Mouse (Mus musculus): ENCODE data around the gene Nt5dc3. TPM values are rescaled to one million over a fixed set of nuclear protein-coding genes. Genes with fewer than 3 reads are reported as not detected.

The Nt5dc3 gene
- polyA plus RNA-seq (2017; shearing (Covaris generic)), result 2.8 TPM

DNA sequence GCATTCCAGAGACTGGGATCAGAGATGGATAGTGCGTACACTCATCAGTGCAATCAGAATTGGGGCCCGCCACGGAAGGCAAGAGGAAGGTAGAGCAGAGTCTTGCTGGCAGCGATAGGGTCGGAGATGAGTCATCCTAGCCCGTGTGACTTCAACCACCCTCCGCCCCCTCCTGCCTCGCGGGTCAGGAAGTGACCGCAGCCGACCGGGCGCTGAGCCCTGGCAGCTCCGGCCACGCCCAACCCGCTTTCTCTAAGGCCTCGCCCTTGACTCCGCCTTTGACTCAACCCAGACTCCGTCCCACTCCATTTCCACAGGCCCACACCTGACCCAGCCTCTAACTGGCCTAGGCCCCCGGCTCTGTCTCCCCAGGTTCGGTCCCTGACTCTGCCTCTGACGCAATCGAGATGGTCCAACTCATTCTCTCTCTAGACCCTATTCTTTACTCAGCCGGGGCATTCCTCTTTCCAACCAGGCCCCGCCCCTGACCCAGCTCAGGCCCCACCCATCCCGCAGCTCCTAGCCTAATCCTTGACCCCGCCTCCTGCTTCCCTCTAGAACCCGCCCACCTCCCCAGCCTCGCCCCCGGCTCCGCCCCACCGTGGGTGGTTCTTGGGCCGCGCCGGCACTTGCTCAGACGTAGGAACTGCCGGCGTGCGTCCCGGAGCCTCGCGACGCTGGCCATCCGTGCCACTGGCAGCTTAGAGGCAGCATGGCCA lies at the start of gene Nt5dc3:
Nt5dc3 (plus strand) TSS at position 608 of the 719 bp plus-strand sequence.

DNA sequence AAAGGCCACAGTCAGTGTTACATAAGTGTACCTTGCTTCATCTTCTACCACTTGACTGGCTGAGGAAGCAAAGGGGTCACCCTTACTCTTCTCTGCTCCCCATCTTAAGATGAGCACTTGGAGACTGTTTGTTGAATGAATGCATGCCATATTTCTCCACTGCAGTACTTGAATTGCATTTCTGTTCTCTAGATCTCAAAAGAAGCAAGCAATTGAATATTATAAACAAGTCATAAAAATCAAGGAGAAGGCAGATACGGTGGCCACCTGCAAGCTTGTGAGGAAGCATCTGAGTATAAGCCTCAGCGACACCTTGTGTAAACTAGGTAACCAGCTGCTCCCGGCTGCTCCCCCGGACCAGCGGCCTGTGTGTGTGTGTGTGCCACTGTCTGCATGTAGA lies 15.1 kb upstream of the Nt5dc3 start, which contains the start of gene Gm49358:
Gm49358 (plus strand) TSS at position 301 of the 400 bp plus-strand sequence.

Other genes starting within 250 kb of the Nt5dc3 start
- gene Hsp90b1, start 73.5 kb upstream of the Nt5dc3 start, polyA plus RNA-seq (2017; shearing (Covaris generic)), result 332 TPM
- gene Ttc41, start 73.2 kb upstream of the Nt5dc3 start, polyA plus RNA-seq (2017; shearing (Covaris generic)), result 0.63 TPM
- 1.2 TPM for gene Gm49358, start 15.0 kb upstream of the Nt5dc3 start, polyA plus RNA-seq (2017; shearing (Covaris generic))
- 0.29 TPM for gene Stab2, start 229.0 kb downstream of the Nt5dc3 start, polyA plus RNA-seq (2017; shearing (Covaris generic))

Measured in effector memory CD4-positive, alpha-beta T cell, adult 7 months (primary cell).